Mouse (Mus musculus) hindbrain, embryonic 14.5 days (tissue): ENCODE results near the gene Dnajc10. TPM values are rescaled to one million over a fixed set of nuclear protein-coding genes. Genes with fewer than 3 reads are reported as not detected.

Experiments
- ATAC-seq: fragments of 200-750 bp; cut with Nextera tagmentation; 2 replicates; pipeline ENCODE4 v1.8.0; 2017; ENCODE audit warnings: moderate number of reproducible peaks, mild to moderate bottlenecking, moderate TSS enrichment, moderate library complexity; ENCODE audit not compliant: low FRiP score
- DNase-seq: peaks from one replicate; pipeline ENCODE4 v3.0.0-alpha.2; 2015; ENCODE audit warnings: low spot score
- H3K27ac ChIP-seq: fragments of 300-500 bp; sonication (generic); 2 replicates; pipeline ENCODE4 v1.5.1; 2014; ENCODE audit warnings: mild to moderate bottlenecking, moderate library complexity
- H3K27me3 ChIP-seq: fragments of 300-500 bp; sonication (generic); 2 replicates; pipeline ENCODE4 v1.6.1; 2014; ENCODE audit warnings: mild to moderate bottlenecking, low read length, mixed read lengths; ENCODE audit not compliant: control insufficient read depth, insufficient read depth
- H3K36me3 ChIP-seq: fragments of 300-500 bp; sonication (generic); replicated peaks from 2 replicates; pipeline ENCODE4 v1.6.1; 2014; ENCODE audit not compliant: control insufficient read depth, insufficient read depth
- H3K4me1 ChIP-seq: fragments of 300-500 bp; sonication (generic); replicated peaks from 2 replicates; pipeline ENCODE4 v1.6.1; 2014; ENCODE audit warnings: antibody characterized with exemption, low read length, mixed read lengths; ENCODE audit not compliant: control insufficient read depth, insufficient read depth
- H3K4me2 ChIP-seq: fragments of 300-500 bp; sonication (generic); replicated peaks from 2 replicates; pipeline ENCODE4 v1.6.1; 2014; ENCODE audit warnings: mild to moderate bottlenecking, moderate library complexity
- H3K4me3 ChIP-seq: fragments of 300-500 bp; sonication (generic); replicated peaks from 2 replicates; pipeline ENCODE4 v1.5.1; 2014; ENCODE audit warnings: mild to moderate bottlenecking, low read length
- H3K9ac ChIP-seq: fragments of 300-500 bp; sonication (generic); 2 replicates; pipeline ENCODE4 v1.6.1; 2014
- H3K9me3 ChIP-seq: fragments of 300-500 bp; sonication (generic); 2 replicates; pipeline ENCODE4 v1.6.1; 2016; ENCODE audit warnings: low read length; ENCODE audit not compliant: control insufficient read depth
- WGBS: fragments of 180-500 bp; shearing (Covaris S2); extraction: QIAGEN DNeasy Blood & Tissue Kit; methylation state at CpG from one replicate; pipeline ENCODE4 v1.1.7; 2014; 5-methylcytosine and 5-hydroxymethylcytosine counted together
- polyA plus RNA-seq: library from polyadenylated mRNA; unstranded; fragments of >200 nt; fragmentation: Nextera tagmentation; extraction: Ambion mirVana; gene quantifications from 2 replicates; pipeline ENCODE4 v1.2.1, GENCODE M21; 2014

Gene Dnajc10
- 72.7 and 78.6 TPM in 2 replicates for polyA plus RNA-seq

DNA sequence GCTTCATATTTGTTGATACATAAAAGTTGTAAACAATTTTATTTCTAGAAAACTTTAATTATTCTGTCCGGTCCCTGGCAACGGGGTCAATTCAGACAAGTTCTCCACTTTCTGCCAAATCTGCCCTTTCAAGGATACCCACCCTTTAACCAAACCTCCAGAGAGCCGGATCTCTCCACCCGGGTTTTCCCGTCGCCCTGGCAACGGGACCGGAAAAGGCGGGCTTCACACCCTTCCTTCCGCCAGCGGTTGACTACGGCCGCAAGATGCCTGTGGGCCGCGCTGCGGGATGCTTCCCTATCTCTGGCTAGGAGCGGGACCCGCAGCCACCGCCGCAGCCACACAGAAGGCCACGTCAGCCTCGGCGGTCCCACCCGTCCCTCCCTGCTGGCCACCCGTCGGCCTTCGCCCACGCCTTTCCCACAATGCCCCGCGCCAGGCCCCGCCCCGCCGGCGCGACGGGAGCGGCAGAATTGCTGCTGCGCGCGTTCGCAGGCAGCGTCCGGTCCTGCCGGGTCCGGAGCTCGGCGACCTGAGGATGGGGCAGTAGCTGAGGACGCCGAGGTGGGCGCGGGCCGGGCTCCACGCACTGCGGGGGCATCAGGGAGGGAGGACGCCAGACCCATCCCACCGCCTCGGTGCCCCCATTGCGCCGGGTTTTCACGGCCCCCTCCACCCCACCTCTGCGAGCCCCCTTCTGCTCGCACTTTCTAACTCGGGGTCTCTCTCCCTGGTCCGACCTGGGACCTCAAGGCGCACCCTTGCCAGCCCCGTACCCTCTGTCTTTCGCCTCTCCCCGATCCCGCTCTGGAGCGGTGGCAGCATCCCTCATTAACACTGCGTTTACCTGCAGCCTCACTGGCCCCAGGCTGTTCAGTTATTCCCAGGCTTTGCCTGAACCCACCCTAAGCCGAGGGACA, at the start of gene Dnajc10:
TSS of gene Dnajc10 (plus strand) at position 225 of the 920 bp plus-strand sequence.
- WGBS: under 1% methylated on average over 65 of the region's 72 CpGs
- peaks cover 28% of the 10 kb centered on the region for H3K36me3 ChIP-seq
- H3K27ac ChIP-seq: peak within 1 kb of the TSS; percentile 94
- peak within 1 kb of the TSS; percentile 72 for H3K4me2 ChIP-seq
- DNase-seq (peak; percentile 85), ATAC-seq (peak; percentile 96)
- no peaks in the 10 kb centered on the region for H3K9me3 ChIP-seq
- peak within 1 kb of the TSS; percentile 89 for H3K9ac ChIP-seq
- peak within 1 kb of the TSS; percentile 87 for H3K4me3 ChIP-seq
- H3K4me1 ChIP-seq: peaks cover 7% of the 10 kb centered on the region; the same call in 1 of the 2 replicates
- H3K27me3 ChIP-seq: no peaks in the 10 kb centered on the region; the same call in 1 of the 2 replicates

DNA sequence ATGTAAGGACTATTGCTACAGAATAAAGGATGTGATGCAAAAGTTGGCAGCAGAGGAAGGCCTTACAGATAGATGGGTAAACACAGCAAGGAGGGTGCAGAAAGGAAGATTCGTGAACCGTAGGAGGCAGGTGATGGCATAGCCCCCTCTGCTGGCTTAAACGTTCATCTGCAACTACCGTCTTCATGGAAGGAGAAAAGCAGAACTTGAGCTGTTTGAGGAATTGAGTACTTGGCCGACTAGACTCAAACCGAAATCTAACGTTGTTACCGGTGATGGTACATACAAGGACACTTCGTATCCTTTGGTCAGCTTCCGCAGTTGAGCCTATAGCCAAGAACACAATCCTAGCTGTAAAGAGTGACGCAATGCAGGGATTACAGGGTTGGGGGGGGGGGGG, 48.4 kb upstream of the Dnajc10 start:
- Histone ChIP-seq H3K9ac (no peak overlapping the region), H3K4me3 (no peak overlapping the region), H3K4me1 (no peaks in the 10 kb centered on the region), H3K9me3 (no peaks in the 10 kb centered on the region), H3K27me3 (no peaks in the 10 kb centered on the region), H3K36me3 (no peaks in the 10 kb centered on the region), H3K27ac (no peak overlapping the region), H3K4me2 (0 out of 2 replicates have a peak overlapping the region, but pooled peaks have one; percentile 8)
- ATAC-seq: peak; percentile 59
- 24% methylated on average over 11 of the region's 11 CpGs for WGBS
- peak; percentile 80 for DNase-seq

DNA sequence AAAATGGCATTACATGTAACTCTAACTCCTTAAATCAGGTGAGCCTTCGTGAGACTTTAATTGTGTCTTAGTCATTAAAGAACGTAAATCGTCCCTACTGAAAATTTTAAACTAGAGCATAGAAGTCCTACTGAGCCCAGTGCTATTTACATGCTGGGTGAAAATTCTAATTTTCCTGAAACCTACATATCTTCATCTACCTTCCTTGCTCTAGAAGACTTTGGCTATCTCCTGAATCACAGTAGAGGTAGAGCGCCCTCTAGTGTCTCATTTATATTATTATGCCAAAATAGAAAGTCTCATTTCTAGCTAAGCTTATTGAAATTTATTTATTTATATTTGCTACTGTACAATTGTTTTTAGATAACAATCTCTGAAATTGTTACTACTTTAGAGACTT, 47.2 kb upstream of the Dnajc10 start:
- WGBS: 53% methylated on average over 4 of the region's 4 CpGs
- H3K9me3 ChIP-seq: no peaks in the 10 kb centered on the region
- no peak overlapping the region for H3K4me3 ChIP-seq
- H3K4me1 ChIP-seq: no peaks in the 10 kb centered on the region
- no peak overlapping the region for H3K9ac ChIP-seq
- H3K27ac ChIP-seq: no peak overlapping the region
- no peaks in the 10 kb centered on the region for H3K27me3 ChIP-seq
- no peak overlapping the region for H3K4me2 ChIP-seq
- ATAC-seq (no peak), DNase-seq (peak; percentile 83)
- H3K36me3 ChIP-seq: no peaks in the 10 kb centered on the region

DNA sequence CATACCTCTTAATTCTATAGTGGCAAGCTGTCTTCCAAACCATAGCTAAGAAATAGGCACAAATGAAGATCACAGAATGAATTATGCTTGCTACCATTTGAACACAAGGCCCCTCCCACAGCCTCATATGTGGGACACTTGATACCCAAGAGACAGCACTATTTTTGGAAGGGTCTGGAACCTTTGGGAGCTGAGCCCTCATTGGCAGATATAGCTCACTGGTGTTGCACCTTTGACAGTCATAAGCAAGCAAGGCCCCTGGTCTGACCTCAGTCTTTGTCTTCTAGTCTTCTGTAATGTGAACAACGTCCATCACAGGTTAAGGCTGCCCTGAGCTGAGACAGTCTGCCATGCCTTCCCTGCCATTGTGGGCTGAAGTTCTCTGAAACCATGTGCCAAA, 43.8 kb upstream of the Dnajc10 start:
- ATAC-seq (no peak), DNase-seq (no peak)
- 87% methylated on average over 1 of the region's 1 CpGs for WGBS
- Histone ChIP-seq H3K27ac (no peak overlapping the region), H3K9ac (no peak overlapping the region), H3K27me3 (no peaks in the 10 kb centered on the region), H3K4me3 (no peak overlapping the region), H3K4me2 (no peak overlapping the region), H3K4me1 (no peaks in the 10 kb centered on the region), H3K36me3 (no peaks in the 10 kb centered on the region), H3K9me3 (no peaks in the 10 kb centered on the region)

DNA sequence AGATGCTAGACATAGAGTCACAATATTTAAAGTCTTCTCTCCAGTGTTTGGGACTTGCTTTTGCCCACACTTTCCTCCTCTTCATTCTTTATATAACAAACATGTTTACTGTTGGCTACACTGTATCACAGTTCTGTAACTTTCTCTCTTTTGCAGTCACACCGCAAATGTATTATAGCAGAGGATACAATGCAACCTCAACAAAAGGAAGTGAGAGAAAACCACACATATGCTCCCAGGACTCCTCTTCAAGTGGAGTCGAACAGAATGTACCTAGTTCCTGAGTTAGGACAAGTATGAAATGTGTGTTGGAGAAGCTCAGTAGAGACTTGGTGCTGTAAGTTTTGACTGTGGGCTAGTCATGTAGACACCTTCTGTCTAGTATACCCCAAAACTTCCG, 42.2 kb upstream of the Dnajc10 start:
- no peaks in the 10 kb centered on the region for H3K36me3 ChIP-seq
- no peak overlapping the region for H3K27ac ChIP-seq
- WGBS: 89% methylated on average over 3 of the region's 3 CpGs
- no peaks in the 10 kb centered on the region for H3K4me1 ChIP-seq
- H3K4me2 ChIP-seq: no peak overlapping the region
- H3K27me3 ChIP-seq: no peaks in the 10 kb centered on the region
- no peak overlapping the region for H3K4me3 ChIP-seq
- no peak overlapping the region for H3K9ac ChIP-seq
- H3K9me3 ChIP-seq: no peaks in the 10 kb centered on the region
- DNase-seq (no peak), ATAC-seq (no peak)

DNA sequence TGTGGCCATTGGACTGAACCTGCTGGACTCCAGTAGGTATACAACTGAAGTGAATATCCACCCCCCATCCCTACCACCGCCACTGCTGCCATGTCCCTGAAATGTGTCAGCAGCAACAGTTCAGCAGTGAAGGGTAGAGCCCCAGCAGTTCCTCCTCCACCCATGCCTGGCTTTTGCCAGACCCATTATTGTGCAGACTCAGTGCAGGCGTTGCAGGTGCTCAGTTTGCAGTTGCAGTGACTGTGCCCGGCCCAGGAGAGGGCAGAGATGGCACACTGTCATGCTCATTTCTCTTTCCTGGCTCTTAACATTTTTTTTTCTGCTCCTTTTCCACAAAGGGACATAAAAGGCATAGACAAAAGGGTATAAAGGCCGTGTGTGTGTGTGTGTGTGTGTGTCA, 41.5 kb upstream of the Dnajc10 start:
- Histone ChIP-seq H3K27me3 (no peaks in the 10 kb centered on the region), H3K4me1 (no peaks in the 10 kb centered on the region), H3K4me3 (no peak overlapping the region), H3K4me2 (no peak overlapping the region), H3K27ac (no peak overlapping the region), H3K9ac (no peak overlapping the region), H3K36me3 (no peaks in the 10 kb centered on the region), H3K9me3 (no peaks in the 10 kb centered on the region)
- ATAC-seq: no peak
- DNase-seq: no peak
- 77% methylated on average over 4 of the region's 4 CpGs for WGBS

DNA sequence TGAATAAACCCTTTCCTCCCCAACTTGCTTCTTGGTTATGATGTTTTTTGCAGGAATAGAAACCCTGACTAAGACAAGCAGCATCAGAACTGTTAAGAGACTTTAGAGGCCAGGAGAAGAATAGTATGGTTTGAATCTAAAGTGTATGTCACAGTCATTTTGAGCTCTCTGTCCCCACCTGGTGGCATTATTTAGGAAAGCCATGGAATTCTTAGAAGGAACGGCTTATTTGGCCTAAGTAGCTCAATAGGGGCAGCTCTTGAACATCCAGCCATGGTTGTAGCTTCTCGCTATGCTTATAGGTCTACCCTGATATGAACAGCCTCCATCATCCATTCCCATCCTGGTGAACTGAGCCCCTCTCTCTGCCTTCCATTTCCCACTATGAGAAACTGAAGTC, 40.1 kb upstream of the Dnajc10 start:
- no peak overlapping the region for H3K4me2 ChIP-seq
- H3K27ac ChIP-seq: no peak overlapping the region
- no peaks in the 10 kb centered on the region for H3K27me3 ChIP-seq
- H3K9me3 ChIP-seq: no peaks in the 10 kb centered on the region
- 57% methylated on average over 2 of the region's 2 CpGs for WGBS
- no peak for ATAC-seq
- no peaks in the 10 kb centered on the region for H3K36me3 ChIP-seq
- no peak overlapping the region for H3K4me3 ChIP-seq
- no peak overlapping the region for H3K9ac ChIP-seq
- no peaks in the 10 kb centered on the region for H3K4me1 ChIP-seq
- DNase-seq: peak; percentile 67

DNA sequence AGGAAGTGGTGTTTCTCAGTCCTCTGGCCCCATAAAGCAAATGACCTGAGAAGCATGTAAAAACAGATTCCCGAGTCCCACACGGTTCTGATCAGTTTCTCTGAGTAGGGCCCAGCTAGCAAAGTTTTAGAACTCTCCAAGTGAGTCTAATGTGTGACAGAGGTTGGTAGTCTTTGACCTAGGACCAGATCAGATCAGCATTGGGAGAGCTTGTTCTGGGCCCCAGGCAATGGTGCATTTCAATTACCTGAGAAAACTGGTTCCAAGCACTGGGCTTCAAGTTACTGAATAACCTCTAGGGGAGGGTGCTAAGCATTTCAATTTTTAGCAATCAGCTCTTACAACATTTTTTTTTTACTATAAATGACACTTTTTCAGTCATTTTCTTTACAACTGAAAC, 33.1 kb upstream of the Dnajc10 start:
- Histone ChIP-seq H3K27me3 (no peaks in the 10 kb centered on the region), H3K4me1 (no peaks in the 10 kb centered on the region), H3K36me3 (no peaks in the 10 kb centered on the region), H3K4me3 (no peak overlapping the region), H3K27ac (no peak overlapping the region), H3K4me2 (no peak overlapping the region), H3K9me3 (no peaks in the 10 kb centered on the region), H3K9ac (no peak overlapping the region)
- 85% methylated on average over 2 of the region's 2 CpGs for WGBS
- DNase-seq (no peak), ATAC-seq (no peak)

DNA sequence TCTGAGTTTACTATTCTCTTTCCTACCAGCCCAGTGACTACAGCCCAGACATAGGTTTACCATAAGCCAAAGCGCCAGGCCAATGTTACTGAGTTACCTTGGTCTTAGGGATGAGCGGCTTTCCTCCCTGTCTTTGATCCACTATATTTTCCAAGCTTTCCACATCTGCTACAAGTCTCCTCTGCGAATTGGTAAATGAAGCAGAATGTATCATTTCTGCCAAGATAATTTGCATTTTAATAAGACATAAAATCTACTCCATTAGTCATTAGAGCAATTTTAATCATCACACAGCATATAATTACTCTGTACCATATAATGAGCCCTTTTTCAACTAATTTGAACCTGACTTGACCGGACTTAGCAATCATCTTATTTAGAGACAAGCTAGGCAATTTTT, 28.9 kb upstream of the Dnajc10 start:
- Histone ChIP-seq H3K4me3 (no peak overlapping the region), H3K9ac (no peak overlapping the region), H3K27ac (no peak overlapping the region), H3K4me2 (no peak overlapping the region), H3K4me1 (no peaks in the 10 kb centered on the region), H3K36me3 (no peaks in the 10 kb centered on the region), H3K9me3 (no peaks in the 10 kb centered on the region), H3K27me3 (no peaks in the 10 kb centered on the region)
- peak; percentile 42 for DNase-seq
- ATAC-seq: 0 out of 2 replicates have a peak, but pooled peaks have one; percentile 48
- WGBS: 64% methylated on average over 4 of the region's 4 CpGs
